Mouse (Mus musculus): ENCODE results near the gene Hspa12b. TPM values are rescaled to one million over a fixed set of nuclear protein-coding genes. Genes with fewer than 3 reads are reported as not detected.

Gene Hspa12b
- polyA plus RNA-seq (2015; fragmentation: Nextera tagmentation; extraction: Ambion mirVana), result 6.5 and 6.9 TPM in 2 replicates

DNA sequence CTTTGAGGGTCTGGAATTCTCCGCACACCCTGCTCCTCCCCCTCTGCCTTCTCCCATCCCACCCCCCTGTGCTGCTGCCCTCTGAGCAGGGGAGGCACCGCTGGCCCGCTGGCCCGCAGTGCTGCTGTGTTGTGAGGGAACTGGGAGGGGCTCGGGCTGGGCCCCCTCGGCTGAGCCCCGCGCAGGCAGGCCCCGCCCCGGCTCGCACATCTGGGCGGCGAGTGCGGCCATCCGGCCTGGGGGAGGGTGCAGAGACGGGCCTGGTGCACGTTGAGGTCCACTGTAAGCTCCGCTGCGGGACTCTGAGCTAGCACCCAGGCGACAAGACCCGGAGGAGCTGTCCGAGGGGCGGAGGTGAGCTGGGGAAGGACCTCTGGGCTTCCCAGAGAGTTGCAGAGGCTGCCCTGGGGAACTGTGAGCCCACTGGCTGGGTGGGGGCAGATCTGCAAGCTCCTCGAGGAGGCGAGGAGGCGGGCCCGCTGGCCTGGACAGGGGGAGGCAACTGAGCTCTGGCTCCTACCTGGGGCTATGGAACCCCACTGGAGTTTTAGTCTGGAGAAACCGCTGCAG, at the start of gene Hspa12b:
TSS of gene Hspa12b (plus strand) at position 120 of the 570 bp plus-strand sequence.
- H3K9me3 ChIP-seq (ENCODE audit: control insufficient read depth, low read length), result no peaks in the 10 kb centered on the region
- H3K9ac ChIP-seq (ENCODE audit: low read depth, low read length), result peak within 1 kb of the TSS; percentile 64
- H3K36me3 ChIP-seq (ENCODE audit: control insufficient read depth, insufficient read depth, low read length), result no peaks in the 10 kb centered on the region
- H3K4me3 ChIP-seq (ENCODE audit: low read length), result peak within 1 kb of the TSS; percentile 39
- peak within 1 kb of the TSS; percentile 68 for H3K4me2 ChIP-seq (ENCODE audit: low read length)
- peak; percentile 70 for ATAC-seq
- 2% methylated on average over 28 of the region's 28 CpGs for WGBS
- no peaks in the 10 kb centered on the region for H3K27me3 ChIP-seq (replicated peaks; ENCODE audit: control insufficient read depth, insufficient read depth, low read length)
- peaks cover 7% of the 10 kb centered on the region for H3K4me1 ChIP-seq (ENCODE audit: control insufficient read depth, insufficient read depth, low read depth, low read length)
- H3K27ac ChIP-seq (ENCODE audit: low read depth, low read length), result peak within 1 kb of the TSS; percentile 20; the same call in 1 of the 2 replicates

DNA sequence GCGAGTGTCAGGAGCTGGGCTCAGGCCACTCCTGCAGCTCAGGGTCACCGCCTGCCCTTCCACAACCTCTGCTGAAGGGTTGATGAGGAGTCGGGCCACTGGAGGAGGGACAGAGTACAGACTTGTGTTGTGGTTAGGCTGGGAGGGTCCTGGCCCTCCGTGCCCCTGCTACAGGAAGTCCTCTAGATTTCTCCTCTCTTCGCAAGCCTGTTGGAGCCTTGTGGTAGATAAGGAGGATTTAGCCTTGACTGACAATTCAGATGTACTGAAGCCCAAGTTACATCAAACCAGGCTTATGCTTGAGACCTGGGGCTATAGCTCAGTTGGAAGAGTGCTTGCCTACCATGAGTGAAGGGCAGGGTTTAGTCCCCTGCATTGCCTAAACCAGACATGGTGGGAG, 46.6 kb upstream of the Hspa12b start:
- H3K4me1 ChIP-seq (ENCODE audit: control insufficient read depth, insufficient read depth, low read depth, low read length), result no peaks in the 10 kb centered on the region
- no peaks in the 10 kb centered on the region for H3K9me3 ChIP-seq (ENCODE audit: control insufficient read depth, low read length)
- no peaks in the 10 kb centered on the region for H3K36me3 ChIP-seq (ENCODE audit: control insufficient read depth, insufficient read depth, low read length)
- H3K9ac ChIP-seq (ENCODE audit: low read depth, low read length), result no peak overlapping the region
- no peak overlapping the region for H3K4me2 ChIP-seq (ENCODE audit: low read length)
- WGBS, result 90% methylated on average over 5 of the region's 5 CpGs
- no peak overlapping the region for H3K4me3 ChIP-seq (ENCODE audit: low read length)
- H3K27ac ChIP-seq (ENCODE audit: low read depth, low read length), result no peak overlapping the region
- no peaks in the 10 kb centered on the region for H3K27me3 ChIP-seq (replicated peaks; ENCODE audit: control insufficient read depth, insufficient read depth, low read length)
- ATAC-seq, result no peak

DNA sequence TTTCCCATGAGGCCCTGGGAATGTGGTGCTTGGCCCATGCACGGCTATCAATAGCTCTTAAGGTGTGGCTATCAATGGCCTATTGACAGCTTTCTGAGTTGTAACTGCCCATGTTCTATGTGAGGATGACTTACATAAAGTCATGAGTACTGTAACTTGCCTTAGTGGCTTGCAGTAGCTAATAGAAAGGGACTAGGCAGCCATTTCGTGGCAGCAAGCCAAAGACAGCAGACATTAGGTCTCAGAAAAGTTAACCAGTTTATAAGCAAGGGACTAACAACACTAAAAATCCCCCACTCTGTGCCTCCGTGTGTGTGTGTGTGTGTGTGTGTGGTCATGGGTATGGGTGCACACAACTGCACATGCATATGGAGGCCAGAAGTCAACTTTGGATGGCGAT, 42.9 kb upstream of the Hspa12b start:
- no peaks in the 10 kb centered on the region for H3K36me3 ChIP-seq (ENCODE audit: control insufficient read depth, insufficient read depth, low read length)
- no peak overlapping the region for H3K4me2 ChIP-seq (ENCODE audit: low read length)
- no peak for ATAC-seq
- H3K4me1 ChIP-seq (ENCODE audit: control insufficient read depth, insufficient read depth, low read depth, low read length), result no peaks in the 10 kb centered on the region
- 92% methylated on average over 4 of the region's 4 CpGs for WGBS
- H3K27me3 ChIP-seq (replicated peaks; ENCODE audit: control insufficient read depth, insufficient read depth, low read length), result no peaks in the 10 kb centered on the region
- no peak overlapping the region for H3K9ac ChIP-seq (ENCODE audit: low read depth, low read length)
- no peak overlapping the region for H3K27ac ChIP-seq (ENCODE audit: low read depth, low read length)
- no peak overlapping the region for H3K4me3 ChIP-seq (ENCODE audit: low read length)
- no peaks in the 10 kb centered on the region for H3K9me3 ChIP-seq (ENCODE audit: control insufficient read depth, low read length)

- 86% methylated on average over 11 of the region's 11 CpGs for WGBS
These were observed 40.3 kb upstream of the Hspa12b start, which contains the start of gene Siglec1 for GRCm38 (mm10) chr2:131086667-131087390. TSS of gene Siglec1 (minus strand) at chr2:131086765.

DNA sequence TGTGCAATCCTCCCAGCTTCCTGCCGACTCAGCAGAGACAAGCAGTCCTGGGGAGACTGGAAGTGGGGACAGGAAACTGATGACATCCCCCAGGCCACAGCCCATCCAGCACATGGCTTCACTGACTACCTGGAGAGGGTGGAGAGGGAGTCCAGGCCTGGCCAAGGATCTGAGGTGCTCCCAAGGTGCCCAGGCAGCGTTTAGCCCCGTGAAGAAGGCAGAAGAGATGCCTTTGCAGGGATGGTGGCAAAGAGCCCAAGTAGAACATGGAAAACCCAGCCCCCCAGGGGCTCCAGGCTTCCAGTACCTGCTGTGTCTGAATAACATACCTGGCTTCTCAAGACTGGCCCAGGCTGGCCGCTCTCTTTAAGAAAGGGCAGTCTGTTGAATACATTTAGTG, 38.5 kb upstream of the Hspa12b start:
- Histone ChIP-seq H3K36me3 (ENCODE audit: control insufficient read depth, insufficient read depth, low read length) (no peaks in the 10 kb centered on the region), H3K4me2 (ENCODE audit: low read length) (no peak overlapping the region), H3K9ac (ENCODE audit: low read depth, low read length) (no peak overlapping the region), H3K4me1 (ENCODE audit: control insufficient read depth, insufficient read depth, low read depth, low read length) (no peaks in the 10 kb centered on the region), H3K27me3 (replicated peaks; ENCODE audit: control insufficient read depth, insufficient read depth, low read length) (no peaks in the 10 kb centered on the region), H3K27ac (ENCODE audit: low read depth, low read length) (no peak overlapping the region), H3K9me3 (ENCODE audit: control insufficient read depth, low read length) (no peaks in the 10 kb centered on the region), H3K4me3 (ENCODE audit: low read length) (no peak overlapping the region)
- 74% methylated on average over 4 of the region's 4 CpGs for WGBS
- ATAC-seq, result no peak

More at GRCm38 (mm10) chr2:131086667-131087390, 40.3 kb upstream of the Hspa12b start, which contains the start of gene Siglec1:
- Histone ChIP-seq H3K27ac (ENCODE audit: low read depth, low read length) (no peak within 1 kb of the TSS), H3K9me3 (ENCODE audit: control insufficient read depth, low read length) (no peaks in the 10 kb centered on the region), H3K9ac (ENCODE audit: low read depth, low read length) (no peak within 1 kb of the TSS), H3K27me3 (replicated peaks; ENCODE audit: control insufficient read depth, insufficient read depth, low read length) (no peaks in the 10 kb centered on the region), H3K4me2 (ENCODE audit: low read length) (no peak within 1 kb of the TSS), H3K4me3 (ENCODE audit: low read length) (no peak within 1 kb of the TSS), H3K4me1 (ENCODE audit: control insufficient read depth, insufficient read depth, low read depth, low read length) (no peaks in the 10 kb centered on the region), H3K36me3 (ENCODE audit: control insufficient read depth, insufficient read depth, low read length) (no peaks in the 10 kb centered on the region)
- no peak for ATAC-seq

DNA sequence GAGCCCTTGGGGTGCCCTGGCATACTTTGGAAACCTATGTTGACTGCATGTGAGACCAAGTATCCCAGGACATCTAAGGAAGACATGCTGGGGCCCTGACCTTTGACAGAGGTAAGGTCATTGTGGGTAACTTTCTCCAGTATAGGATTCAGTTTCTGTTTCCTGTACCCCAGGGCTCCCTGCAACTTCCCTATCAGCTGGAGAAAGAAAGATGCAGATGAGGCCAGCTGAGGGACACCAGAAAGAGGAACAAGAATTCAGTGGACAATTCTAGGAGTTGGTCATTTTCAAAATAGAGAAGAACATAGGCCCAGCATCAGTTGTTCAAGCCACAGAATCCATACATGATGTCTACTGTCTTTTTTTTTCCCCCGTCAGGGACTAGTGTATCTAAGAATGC, 37.4 kb upstream of the Hspa12b start:
- Histone ChIP-seq H3K9ac (ENCODE audit: low read depth, low read length) (no peak overlapping the region), H3K4me2 (ENCODE audit: low read length) (no peak overlapping the region), H3K4me3 (ENCODE audit: low read length) (no peak overlapping the region), H3K36me3 (ENCODE audit: control insufficient read depth, insufficient read depth, low read length) (no peaks in the 10 kb centered on the region), H3K4me1 (ENCODE audit: control insufficient read depth, insufficient read depth, low read depth, low read length) (no peaks in the 10 kb centered on the region), H3K27ac (ENCODE audit: low read depth, low read length) (no peak overlapping the region), H3K27me3 (replicated peaks; ENCODE audit: control insufficient read depth, insufficient read depth, low read length) (no peaks in the 10 kb centered on the region), H3K9me3 (ENCODE audit: control insufficient read depth, low read length) (no peaks in the 10 kb centered on the region)
- 80% methylated on average over 1 of the region's 1 CpGs for WGBS
- ATAC-seq, result no peak

- Histone ChIP-seq H3K4me1 (ENCODE audit: control insufficient read depth, insufficient read depth, low read depth, low read length) (no peaks in the 10 kb centered on the region), H3K4me2 (ENCODE audit: low read length) (no peak overlapping the region), H3K36me3 (ENCODE audit: control insufficient read depth, insufficient read depth, low read length) (no peaks in the 10 kb centered on the region), H3K4me3 (ENCODE audit: low read length) (no peak overlapping the region), H3K9ac (ENCODE audit: low read depth, low read length) (no peak overlapping the region), H3K9me3 (ENCODE audit: control insufficient read depth, low read length) (no peaks in the 10 kb centered on the region), H3K27me3 (replicated peaks; ENCODE audit: control insufficient read depth, insufficient read depth, low read length) (no peaks in the 10 kb centered on the region), H3K27ac (ENCODE audit: low read depth, low read length) (no peak overlapping the region)
- no peak for ATAC-seq
- 88% methylated on average over 3 of the region's 3 CpGs for WGBS
These were observed 36.2 kb upstream of the Hspa12b start for GRCm38 (mm10) chr2:131090852-131091251.

- Histone ChIP-seq H3K4me1 (ENCODE audit: control insufficient read depth, insufficient read depth, low read depth, low read length) (no peaks in the 10 kb centered on the region), H3K27me3 (replicated peaks; ENCODE audit: control insufficient read depth, insufficient read depth, low read length) (no peaks in the 10 kb centered on the region), H3K9me3 (ENCODE audit: control insufficient read depth, low read length) (no peaks in the 10 kb centered on the region), H3K9ac (ENCODE audit: low read depth, low read length) (no peak overlapping the region), H3K4me2 (ENCODE audit: low read length) (no peak overlapping the region), H3K4me3 (ENCODE audit: low read length) (no peak overlapping the region), H3K36me3 (ENCODE audit: control insufficient read depth, insufficient read depth, low read length) (no peaks in the 10 kb centered on the region), H3K27ac (ENCODE audit: low read depth, low read length) (no peak overlapping the region)
- 89% methylated on average over 5 of the region's 5 CpGs for WGBS
- ATAC-seq, result no peak
These were observed 33.5 kb upstream of the Hspa12b start for GRCm38 (mm10) chr2:131093577-131093976.

DNA sequence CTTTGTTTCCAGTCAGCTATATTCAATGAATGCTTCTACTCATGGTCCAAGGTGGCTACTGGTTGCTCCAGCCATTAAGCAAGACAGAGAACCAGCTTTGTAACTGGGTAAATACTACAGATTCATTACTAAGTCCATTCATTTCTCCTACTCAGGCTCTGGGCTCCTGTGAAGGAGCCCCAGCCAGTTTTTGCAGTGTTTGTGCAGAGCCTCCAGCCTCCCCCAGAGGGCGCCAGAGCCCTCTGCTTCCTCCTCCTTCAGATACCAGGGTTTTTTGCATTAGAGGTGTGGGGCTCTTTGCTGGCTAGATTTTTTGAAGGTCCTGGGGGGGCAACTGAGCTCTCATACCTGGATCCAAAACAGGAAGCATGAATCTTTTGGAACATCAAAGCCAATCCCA, 32.3 kb upstream of the Hspa12b start:
- 0% methylated on average over 1 of the region's 1 CpGs for WGBS
- Histone ChIP-seq H3K4me3 (ENCODE audit: low read length) (no peak overlapping the region), H3K4me1 (ENCODE audit: control insufficient read depth, insufficient read depth, low read depth, low read length) (no peaks in the 10 kb centered on the region), H3K36me3 (ENCODE audit: control insufficient read depth, insufficient read depth, low read length) (no peaks in the 10 kb centered on the region), H3K4me2 (ENCODE audit: low read length) (no peak overlapping the region), H3K27me3 (replicated peaks; ENCODE audit: control insufficient read depth, insufficient read depth, low read length) (no peaks in the 10 kb centered on the region), H3K9ac (ENCODE audit: low read depth, low read length) (no peak overlapping the region), H3K27ac (ENCODE audit: low read depth, low read length) (no peak overlapping the region), H3K9me3 (ENCODE audit: control insufficient read depth, low read length) (no peaks in the 10 kb centered on the region)
- peak; percentile 73 for ATAC-seq
